Mouse (Mus musculus): ENCODE measurements around the gene Olfr466.

Gene Olfr466

GRCm38 (mm10) chr13:65149940-65150339 lies at the start of gene Olfr466:
TSS of gene Olfr466 (plus strand) at chr13:65150240.
- DNase-seq (ENCODE audit: low spot score) = no peak

- no peak for DNase-seq (ENCODE audit: low spot score)
These were observed 49.4 kb upstream of the Olfr466 start for GRCm38 (mm10) chr13:65100678-65101077.

GRCm38 (mm10) chr13:65101232-65101631 lies 48.8 kb upstream of the Olfr466 start:
- DNase-seq (ENCODE audit: low spot score) = no peak

- DNase-seq (ENCODE audit: low spot score) = no peak
These were observed 38.1 kb upstream of the Olfr466 start for GRCm38 (mm10) chr13:65111961-65112360.

- peak; percentile 88 for DNase-seq (ENCODE audit: low spot score)
These were observed 37.5 kb upstream of the Olfr466 start, which contains the start of gene Mfsd14b for GRCm38 (mm10) chr13:65112459-65113110. TSS of gene Mfsd14b (minus strand) at chr13:65112975.

- no peak for DNase-seq (ENCODE audit: low spot score)
These were observed 36.8 kb upstream of the Olfr466 start for GRCm38 (mm10) chr13:65113239-65113638.

- no peak for DNase-seq (ENCODE audit: low spot score)
These were observed 29.1 kb upstream of the Olfr466 start for GRCm38 (mm10) chr13:65120984-65121383.

GRCm38 (mm10) chr13:65122111-65122510 lies 27.9 kb upstream of the Olfr466 start:
- no peak for DNase-seq (ENCODE audit: low spot score)

GRCm38 (mm10) chr13:65127063-65127847 lies 22.8 kb upstream of the Olfr466 start:
- DNase-seq (ENCODE audit: low spot score) = no peak

GRCm38 (mm10) chr13:65137789-65138188 lies 12.3 kb upstream of the Olfr466 start, which contains the start of gene Olfr465-ps1:
TSS of gene Olfr465-ps1 (plus strand) at chr13:65138089.
- DNase-seq (ENCODE audit: low spot score) = no peak

GRCm38 (mm10) chr13:65174102-65174501 lies 24.1 kb downstream of the Olfr466 start:
- DNase-seq (ENCODE audit: low spot score) = no peak

GRCm38 (mm10) chr13:65175734-65176471 lies 25.9 kb downstream of the Olfr466 start:
- DNase-seq (ENCODE audit: low spot score) = peak; percentile 14

GRCm38 (mm10) chr13:65176472-65177091 lies 26.5 kb downstream of the Olfr466 start:
- no peak for DNase-seq (ENCODE audit: low spot score)

GRCm38 (mm10) chr13:65200667-65201066 lies 50.6 kb downstream of the Olfr466 start:
- DNase-seq (ENCODE audit: low spot score) = no peak
